Mouse (Mus musculus) kidney, adult 18-20 months (tissue): ENCODE results near the gene Ppard.

Source experiments
- DNase-seq: peaks from one replicate; pipeline ENCODE4 v3.0.0; 2021

Gene Ppard

GRCm38 (mm10) chr17:28347327-28347726 is 114.8 kb downstream of the Ppard start:
- no peak for DNase-seq

- DNase-seq = no peak
Measured at GRCm38 (mm10) chr17:28348211-28348610, 115.7 kb downstream of the Ppard start.

- DNase-seq = peak; percentile 43
Measured at GRCm38 (mm10) chr17:28349264-28349880, 116.9 kb downstream of the Ppard start.

- peak; percentile 81 for DNase-seq
Measured at GRCm38 (mm10) chr17:28349901-28350465, 117.5 kb downstream of the Ppard start.

GRCm38 (mm10) chr17:28350466-28351352 is 118.2 kb downstream of the Ppard start, which contains the start of gene Tead3:
Gene Tead3 (minus strand): TSS chr17:28350817.
- DNase-seq = peak; percentile 85
